Mouse (Mus musculus): ENCODE measurements at regions not wholly inside any gene's neighbourhood (a gene's known extent, or its start where the extent isn't known, plus 50 kb on each side); places are given as distances from the start of the nearest gene placed in this dataset.

- no peak for DNase-seq (ENCODE audit: extremely low spot score)
Measured at GRCm38 (mm10) chr16:51910046-51910445, 121.0 kb upstream of the Cblb start.

- no peak for DNase-seq (ENCODE audit: extremely low spot score)
Measured at GRCm38 (mm10) chr16:51911109-51911765, 119.8 kb upstream of the Cblb start.

DNA sequence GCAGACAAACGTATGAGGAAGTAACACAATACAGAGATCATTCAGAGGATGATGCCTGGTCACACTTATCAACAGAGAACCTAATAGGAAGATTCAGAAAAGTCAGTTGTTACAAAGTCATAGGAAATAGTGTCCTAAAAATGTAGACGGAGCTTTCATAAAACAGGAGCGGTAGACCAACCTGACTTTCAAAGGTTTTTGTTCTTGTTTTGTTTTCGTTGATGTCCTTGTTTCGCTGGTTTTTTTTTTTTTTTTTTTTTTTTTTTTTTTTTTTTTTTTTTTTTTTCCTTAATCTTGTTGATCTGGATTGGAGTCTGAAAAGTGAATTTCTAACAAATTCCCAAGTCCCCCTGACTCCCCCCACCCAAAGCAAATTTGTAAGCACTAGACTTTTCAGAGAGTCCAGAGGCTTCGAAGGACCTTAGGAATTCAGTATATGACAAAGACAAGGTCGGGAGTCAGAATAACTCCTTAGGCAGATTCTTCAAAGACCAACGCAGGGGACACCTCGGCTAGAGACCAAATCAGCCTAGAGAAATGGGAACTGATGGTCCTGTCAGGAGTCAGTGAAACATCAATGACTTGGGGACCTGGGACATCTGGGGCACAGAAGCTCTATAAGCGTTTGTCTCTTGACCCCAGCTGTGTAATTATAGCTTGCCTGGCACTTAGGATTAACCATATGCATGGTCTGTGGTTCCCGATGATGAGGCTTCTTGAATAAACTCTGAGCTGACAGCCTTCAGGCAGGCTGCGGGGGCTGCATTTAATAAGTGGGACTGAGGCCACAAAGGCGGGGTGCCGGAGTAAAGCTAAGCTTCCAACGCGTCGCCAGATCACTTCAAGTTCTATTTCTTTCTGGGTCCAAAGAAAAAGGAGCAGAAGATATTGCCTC is 115.7 kb upstream of the Cblb start:
- peak; percentile 11 for DNase-seq (ENCODE audit: extremely low spot score)

DNA sequence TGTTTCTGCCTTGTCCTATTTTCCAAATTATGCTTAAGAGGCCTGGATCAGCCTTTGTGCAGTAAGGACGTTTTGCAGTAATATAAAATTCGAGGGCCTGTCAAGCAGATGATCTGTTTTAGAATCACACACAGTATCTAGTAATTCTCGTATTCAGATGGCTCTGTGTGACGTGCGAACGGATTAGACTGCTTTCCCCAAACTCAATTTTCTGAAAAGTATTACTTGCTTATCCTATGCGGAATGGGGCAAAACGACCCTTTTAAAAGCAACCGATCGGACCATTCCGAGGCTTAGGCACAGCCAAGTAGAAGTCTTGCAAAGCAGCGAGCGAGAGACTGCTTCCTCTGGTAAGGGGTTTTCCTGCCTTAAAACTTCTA is 115.1 kb upstream of the Cblb start:
- no peak for DNase-seq (ENCODE audit: extremely low spot score)

DNA sequence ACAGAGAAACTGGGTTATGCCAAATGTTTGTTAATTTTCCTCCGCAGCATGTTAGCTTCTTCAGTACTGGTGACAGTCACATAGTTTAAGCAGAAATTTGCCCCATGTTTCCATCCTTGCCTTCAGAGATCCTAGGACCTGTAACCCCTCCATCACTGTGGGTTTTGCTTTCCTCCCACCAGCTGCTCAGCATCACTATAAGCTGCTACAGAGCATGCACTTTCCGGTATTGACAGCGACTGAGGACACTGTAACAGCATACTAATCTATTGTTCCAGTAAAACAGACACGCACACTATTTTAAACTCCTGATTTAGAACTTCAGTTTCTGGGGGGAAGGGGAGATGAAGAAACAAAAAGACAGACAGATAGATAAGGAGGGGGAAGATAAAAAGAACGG is 114.7 kb upstream of the Cblb start:
- DNase-seq (ENCODE audit: extremely low spot score): no peak

DNA sequence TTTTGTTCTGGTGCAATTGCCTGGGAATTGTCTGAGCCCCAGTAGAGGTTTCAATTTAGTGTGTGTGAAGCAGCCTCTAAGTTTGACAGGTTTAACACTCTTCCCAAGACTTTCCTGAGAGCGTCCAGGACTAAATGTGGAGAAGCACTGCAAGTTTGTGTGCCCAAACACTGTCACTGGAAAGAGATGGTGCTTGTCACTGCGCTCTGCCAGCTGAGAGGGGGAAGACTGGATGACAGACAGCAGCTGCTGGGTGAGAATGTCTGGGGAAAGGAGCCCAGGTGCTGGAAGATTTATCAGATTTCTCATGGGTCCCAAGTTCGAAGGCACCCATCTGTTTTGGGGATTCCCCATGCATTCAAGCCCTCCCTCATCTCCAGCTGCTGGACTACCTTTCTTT is 114.2 kb upstream of the Cblb start:
- DNase-seq (ENCODE audit: extremely low spot score): no peak

- DNase-seq (ENCODE audit: extremely low spot score): no peak
Measured at GRCm38 (mm10) chr16:51917540-51917939, 113.5 kb upstream of the Cblb start.

GRCm38 (mm10) chr16:51921025-51921424 is 110.0 kb upstream of the Cblb start:
- no peak for DNase-seq (ENCODE audit: extremely low spot score)

DNA sequence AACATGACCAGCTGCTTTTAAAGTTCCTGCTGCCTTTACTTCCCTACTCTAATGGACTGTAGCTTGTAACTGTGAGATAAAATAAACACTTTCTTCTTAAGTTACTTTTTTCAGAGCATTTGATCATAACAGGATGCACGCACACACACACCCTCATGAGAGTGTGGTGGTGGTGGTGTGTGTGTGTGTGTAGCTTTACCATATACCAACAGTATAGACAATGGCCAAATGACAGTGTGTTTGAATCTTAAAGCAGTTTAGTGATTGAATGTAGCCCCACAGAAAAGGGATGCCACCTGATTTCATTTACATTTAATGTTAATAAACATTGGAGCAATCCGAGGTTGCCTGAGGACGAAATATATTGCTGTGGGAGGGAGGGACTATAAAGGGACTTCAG is 108.4 kb upstream of the Cblb start:
- DNase-seq (ENCODE audit: extremely low spot score): no peak

GRCm38 (mm10) chr16:51925639-51926038 is 105.4 kb upstream of the Cblb start:
- no peak for DNase-seq (ENCODE audit: extremely low spot score)

DNA sequence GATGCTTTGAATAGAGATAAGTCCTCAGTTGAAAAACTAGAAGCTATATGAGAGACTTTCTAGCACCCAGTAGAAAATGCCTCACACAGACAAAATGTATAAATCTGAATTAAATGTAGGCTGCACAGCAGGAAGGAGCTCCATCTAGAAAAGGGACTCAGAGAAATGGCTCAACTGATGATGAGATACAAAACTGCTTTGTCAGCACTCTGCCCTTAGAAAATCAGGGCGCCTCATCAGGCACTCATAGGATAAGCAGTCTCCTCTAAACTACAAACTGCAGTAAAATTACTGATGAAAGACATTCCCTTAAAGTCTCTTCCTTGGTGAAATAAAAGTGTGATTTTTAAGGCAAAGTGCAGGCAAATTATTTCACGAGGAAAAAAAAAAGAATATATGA is 97.9 kb upstream of the Cblb start:
- no peak for DNase-seq (ENCODE audit: extremely low spot score)

DNA sequence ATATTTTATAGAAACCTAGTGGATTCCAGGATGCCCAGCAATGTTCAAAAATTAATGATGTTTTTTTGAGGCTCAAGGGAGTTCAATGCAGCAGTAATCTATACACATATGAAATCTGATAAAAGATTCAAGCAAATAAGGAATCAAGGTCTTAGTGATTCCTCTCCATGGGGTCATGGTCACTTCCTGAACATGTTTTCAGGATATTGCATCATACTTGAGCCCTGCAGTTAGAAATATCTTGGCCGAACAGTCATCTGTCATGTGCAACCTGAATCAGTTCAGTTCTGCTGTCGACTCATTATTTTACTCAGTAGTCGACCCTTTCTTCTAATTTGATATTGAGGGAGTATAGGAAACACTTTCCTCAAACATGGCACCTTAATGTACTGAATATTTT is 97.1 kb upstream of the Cblb start:
- DNase-seq (ENCODE audit: extremely low spot score): no peak

DNA sequence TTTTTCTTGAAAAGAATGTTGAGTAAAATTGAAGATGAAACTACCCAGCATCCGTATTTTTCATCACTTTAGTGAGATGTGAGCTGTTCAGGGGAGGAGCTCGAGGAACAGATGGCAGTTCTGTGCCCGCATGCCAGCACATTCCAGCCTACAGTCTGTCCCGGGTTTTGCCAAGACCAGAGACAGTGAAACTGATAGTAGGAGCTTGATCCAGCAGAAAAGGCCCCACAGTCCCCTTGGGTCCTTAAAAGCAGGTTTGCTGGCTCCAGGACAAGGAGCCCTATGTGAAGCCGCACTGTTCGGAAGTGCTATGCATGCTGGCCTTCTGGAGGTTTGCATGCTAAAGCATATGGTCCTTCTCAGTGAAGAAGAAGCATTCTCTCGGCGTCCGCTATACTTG is 93.7 kb upstream of the Cblb start:
- no peak for DNase-seq (ENCODE audit: extremely low spot score)

- DNase-seq (ENCODE audit: extremely low spot score): no peak
Measured at GRCm38 (mm10) chr16:51939061-51939460, 92.0 kb upstream of the Cblb start.

GRCm38 (mm10) chr16:51940574-51940973 is 90.5 kb upstream of the Cblb start:
- DNase-seq (ENCODE audit: extremely low spot score): no peak

DNA sequence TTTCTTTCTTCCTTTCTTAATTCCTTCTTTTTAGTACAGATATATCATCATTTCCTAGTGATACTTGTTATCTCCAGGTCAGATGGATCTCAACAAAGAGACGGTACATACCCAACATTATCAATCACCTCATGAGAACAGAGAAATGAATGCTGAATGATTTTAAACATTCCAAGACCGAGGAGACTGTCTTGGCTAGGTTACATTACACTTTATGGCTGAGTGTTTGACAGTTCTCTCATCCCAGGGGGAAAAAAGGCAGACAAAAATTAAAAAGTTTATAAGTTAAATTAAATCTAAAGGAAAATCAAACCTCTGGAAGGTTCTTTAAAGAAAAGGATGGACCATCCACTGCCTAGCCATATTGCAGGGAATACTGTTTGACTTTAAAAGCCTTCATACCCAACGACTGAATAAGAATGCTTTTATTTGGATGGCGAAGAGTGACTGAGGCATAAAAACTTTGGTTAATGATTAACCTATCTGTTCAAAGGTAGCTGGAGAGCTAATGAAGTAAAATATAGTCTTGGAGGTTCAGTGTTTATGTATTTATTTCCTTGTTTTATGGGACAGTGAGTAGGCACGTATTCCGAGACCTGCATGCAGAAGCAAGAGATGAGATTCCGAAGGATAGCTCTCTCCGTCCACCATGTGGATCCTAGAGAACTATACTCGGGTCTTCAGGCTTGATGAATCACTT is 88.4 kb upstream of the Cblb start:
- DNase-seq (ENCODE audit: extremely low spot score): no peak

- DNase-seq (ENCODE audit: extremely low spot score): no peak
Measured at GRCm38 (mm10) chr16:51967051-51967845, 63.8 kb upstream of the Cblb start.

Data from embryo, embryonic 9.5 days (tissue).